Mouse (Mus musculus): ENCODE data around the gene Hykk.
"Not testable (repeated sequence)": the region's sequence is repeated elsewhere in the genome, so short reads cannot be mapped to it uniquely, and the experiment has no call there.

Hykk gene

GRCm38 (mm10) chr9:54917010-54917677 lies at the start of gene Hykk:
Hykk (plus strand) TSS chr9:54917283.
- in situ Hi-C loops (cut with MboI, MseI): no loop called here

- in situ Hi-C loops (cut with MboI, MseI): no loop called here
Observed at GRCm38 (mm10) chr9:54878759-54879158, 38.3 kb upstream of the Hykk start.

GRCm38 (mm10) chr9:54892111-54892510 lies 25.0 kb upstream of the Hykk start:
- in situ Hi-C loops (cut with MboI, MseI): no loop called here

GRCm38 (mm10) chr9:54897097-54897496 lies 20.0 kb upstream of the Hykk start:
- in situ Hi-C loops (cut with MboI, MseI): no loop called here

GRCm38 (mm10) chr9:54909446-54909845 lies 7.6 kb upstream of the Hykk start:
- in situ Hi-C loops (cut with MboI, MseI): no loop called here

- in situ Hi-C loops (cut with MboI, MseI): no loop called here
Observed at GRCm38 (mm10) chr9:54915576-54915975, 1.5 kb upstream of the Hykk start.

- in situ Hi-C loops (cut with MboI, MseI): no loop called here
Observed at GRCm38 (mm10) chr9:54916401-54916800, 682 bp upstream of the Hykk start.

GRCm38 (mm10) chr9:54918191-54918590 lies 1.1 kb downstream of the Hykk start:
- in situ Hi-C loops (cut with MboI, MseI): no loop called here

- in situ Hi-C loops (cut with MboI, MseI): no loop called here
Observed at GRCm38 (mm10) chr9:54918781-54919180, 1.7 kb downstream of the Hykk start.

- in situ Hi-C loops (cut with MboI, MseI): no loop called here
Observed at GRCm38 (mm10) chr9:54919946-54920345, 2.9 kb downstream of the Hykk start.

- in situ Hi-C loops (cut with MboI, MseI): no loop called here
Observed at GRCm38 (mm10) chr9:54930741-54931140, 13.7 kb downstream of the Hykk start.

- in situ Hi-C loops (cut with MboI, MseI): no loop called here
Observed at GRCm38 (mm10) chr9:54931765-54932164, 14.7 kb downstream of the Hykk start.

- in situ Hi-C loops (cut with MboI, MseI): no loop called here
Observed at GRCm38 (mm10) chr9:54932379-54932778, 15.3 kb downstream of the Hykk start.

GRCm38 (mm10) chr9:54942071-54942470 lies 25.0 kb downstream of the Hykk start:
- in situ Hi-C loops (cut with MboI, MseI): no loop called here

- in situ Hi-C loops (cut with MboI, MseI): no loop called here
Observed at GRCm38 (mm10) chr9:54944467-54944866, 27.4 kb downstream of the Hykk start.

GRCm38 (mm10) chr9:54946256-54946655 lies 29.2 kb downstream of the Hykk start:
- in situ Hi-C loops (cut with MboI, MseI): no loop called here

GRCm38 (mm10) chr9:54949465-54949864 lies 32.4 kb downstream of the Hykk start:
- in situ Hi-C loops (cut with MboI, MseI): no loop called here

- in situ Hi-C loops (cut with MboI, MseI): not testable (repeated sequence)
Observed at GRCm38 (mm10) chr9:54950162-54950561, 33.1 kb downstream of the Hykk start.

- in situ Hi-C loops (cut with MboI, MseI): no loop called here
Observed at GRCm38 (mm10) chr9:54950575-54951321, 33.7 kb downstream of the Hykk start, which contains the start of the genes Psma4 and AY074887. Psma4 (plus strand) TSS chr9:54950790. AY074887 (minus strand) TSS chr9:54950998.

- in situ Hi-C loops (cut with MboI, MseI): no loop called here
Observed at GRCm38 (mm10) chr9:54961059-54961458, 44.0 kb downstream of the Hykk start.

GRCm38 (mm10) chr9:54963669-54964068 lies 46.6 kb downstream of the Hykk start:
- in situ Hi-C loops (cut with MboI, MseI): no loop called here

- in situ Hi-C loops (cut with MboI, MseI): no loop called here
Observed at GRCm38 (mm10) chr9:54969972-54970637, 53.0 kb downstream of the Hykk start.

GRCm38 (mm10) chr9:54980674-54981073 lies 63.6 kb downstream of the Hykk start, which contains the start of gene Chrna5:
Chrna5 (plus strand) TSS chr9:54980880.
- in situ Hi-C loops (cut with MboI, MseI): no loop called here
